8 mouse cellular contexts compared by ENCODE assay signal in the genomic region with DNA sequence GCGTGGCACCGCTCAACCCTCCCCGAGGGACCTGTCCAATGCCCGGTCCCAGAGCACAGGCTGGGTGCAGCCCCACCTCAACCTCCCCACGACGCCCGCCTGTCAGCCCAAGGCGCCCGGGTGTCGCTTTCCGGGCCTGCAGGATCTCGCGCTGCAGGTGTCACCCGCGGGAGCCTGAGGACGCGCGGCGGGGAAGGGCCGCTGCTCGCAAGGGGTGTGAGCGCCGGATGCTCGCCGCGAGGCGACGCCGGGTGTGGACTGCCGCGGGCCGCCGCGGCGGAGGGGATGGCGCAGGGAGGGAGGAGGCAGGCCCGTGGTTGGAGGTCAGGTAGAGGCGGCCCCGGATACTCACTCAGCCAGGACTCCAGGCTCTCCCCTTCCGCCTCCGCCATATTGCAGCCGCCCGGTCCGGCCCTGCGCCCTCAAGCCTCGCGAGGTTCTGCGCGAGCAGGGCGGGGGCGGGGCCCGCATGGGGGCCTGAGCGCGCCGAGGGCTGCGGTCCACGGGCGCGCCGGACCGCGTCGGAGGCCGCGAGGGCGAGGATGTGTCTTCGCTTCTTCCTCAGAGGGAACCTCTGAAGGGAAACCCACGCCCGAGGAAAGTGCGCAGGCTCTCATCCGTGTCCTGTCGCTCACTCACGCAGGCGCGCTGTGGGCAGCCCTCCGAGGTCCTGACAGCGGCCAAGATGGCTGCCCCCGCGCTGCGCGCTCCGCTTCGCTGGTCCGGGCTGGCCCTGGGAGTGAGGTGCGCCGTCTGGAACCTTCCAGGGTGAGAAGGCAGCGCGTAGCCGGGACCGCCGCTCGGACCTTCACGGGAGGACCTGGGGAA. TPM values are rescaled to one million over a fixed set of nuclear protein-coding genes. Genes with fewer than 3 reads are reported as not detected.
DNase-seq lines count a peak whose midpoint lies in the region; ATAC-seq and TF ChIP-seq lines count a peak whose summit lies in the region.

Gene Mrps7 (plus strand): TSS at position 450 of the 828 bp plus-strand sequence.
Gene Gga3 (minus strand): TSS at position 576 of the 828 bp plus-strand sequence.

- H3K9ac ChIP-seq in hindbrain, postnatal 0 days (replicated peaks; ENCODE audit: low read length) = peak within 1 kb of the TSS; percentile 91

- H3K4me3 ChIP-seq in gastrocnemius, adult 2 months = peak within 1 kb of the TSS; percentile 73
- H3K4me3 ChIP-seq in hindbrain, postnatal 0 days (ENCODE audit: low read length) = peak within 1 kb of the TSS; percentile 99
- H3K4me3 ChIP-seq in left cerebral cortex, adult 2 months = peak within 1 kb of the TSS; percentile 99

- no peak for TF ChIP-seq CTCF in gastrocnemius, adult 2 months (IDR thresholded peaks at IDR 0.05)
- TF ChIP-seq CTCF in hindbrain, postnatal 0 days (IDR thresholded peaks at IDR 0.05; ENCODE audit: low read depth) = no peak
- no peak for TF ChIP-seq CTCF in left cerebral cortex, adult 2 months (IDR thresholded peaks at IDR 0.05)

- H3K36me3 ChIP-seq in hindbrain, postnatal 0 days (ENCODE audit: insufficient read depth, low read length) = peaks cover 29% of the 10 kb centered on the region; the same call in 1 of the 2 replicates

- H3K9me3 ChIP-seq in hindbrain, postnatal 0 days (ENCODE audit: low read length) = no peaks in the 10 kb centered on the region

- intact Hi-C loops in gastrocnemius, adult 2 months (cut with DNase I) = loop anchor here (10.0 kb wide), 1 partner anchor 189 kb away; the partner anchor contains the start of gene Atp5h
- intact Hi-C loops in left cerebral cortex, adult 2 months (cut with DNase I) = loop anchor here (5.0 kb wide), 1 partner anchor 121 kb away; no protein-coding TSS in a partner anchor

- peak; percentile 96 for ATAC-seq in hindbrain, postnatal 0 days
- ATAC-seq in megakaryocyte, adult 5-6 weeks (ENCODE audit: poor library complexity, severe bottlenecking) = peak; percentile 91

- under 1% methylated on average over 70 of the region's 93 CpGs for WGBS in hindbrain, postnatal 0 days

- H3K27ac ChIP-seq in gastrocnemius, adult 2 months = peak within 1 kb of the TSS; percentile 97
- H3K27ac ChIP-seq in hindbrain, postnatal 0 days = peak within 1 kb of the TSS; percentile 95
- H3K27ac ChIP-seq in left cerebral cortex, adult 2 months = peak within 1 kb of the TSS; percentile 99

- H3K27me3 ChIP-seq in hindbrain, postnatal 0 days (ENCODE audit: insufficient read depth, low read length) = no peaks in the 10 kb centered on the region

- H3K4me2 ChIP-seq in hindbrain, postnatal 0 days (ENCODE audit: low read depth, low read length) = peak within 1 kb of the TSS; percentile 96

- peak; percentile 82 for DNase-seq in WW6 (ENCODE audit: low read depth, low spot score)
- peak; percentile 74 to 90 for DNase-seq in cerebellum, postnatal 4 days (ENCODE audit: low spot score in 2 of 2)
- peak; percentile 96 for DNase-seq in gastrocnemius, adult 2 months
- peak; percentile 95 for DNase-seq in hindbrain, postnatal 0 days (ENCODE audit: low spot score)
- DNase-seq in left cerebral cortex, adult 2 months (ENCODE audit: extremely low spot score in 1 of 2, low spot score in 2 of 2) = peak; percentile 87 to 88
- peak; percentile 81 to 87 for DNase-seq in right cerebral cortex, adult 2 months (ENCODE audit: low spot score in 2 of 2)
- DNase-seq in urinary bladder, postnatal 14 days (ENCODE audit: low spot score) = peak; percentile 92

- peaks cover 17% of the 10 kb centered on the region for H3K4me1 ChIP-seq in hindbrain, postnatal 0 days (ENCODE audit: insufficient read depth, low read length)

RNA-seq across cellular contexts. Expression of gene Mrps7, which starts in this region (rescaled TPM):
- 10 to 100 TPM; 66.8 to 88.5 TPM for total RNA-seq in gastrocnemius, adult 2 months (2021)
- total RNA-seq in hindbrain, postnatal 0 days (2014; rRNA removed) = 33.6 and 45.9 TPM in 2 replicates
- 78.8 and 86.7 TPM in 2 replicates for polyA plus RNA-seq in hindbrain, postnatal 0 days (2015; fragmentation: Nextera tagmentation; extraction: Ambion mirVana)
- total RNA-seq in left cerebral cortex, adult 2 months (2021) = 10 to 100 TPM; 51.5 to 51.7 TPM
- total RNA-seq in megakaryocyte, adult 5-6 weeks (2015) = 29.0 and 30.2 TPM in 2 replicates
- total RNA-seq in megakaryocyte, adult 5-6 weeks (2017) = 11.7 and 29.8 TPM in 2 replicates

RNA-seq across cellular contexts. Expression of gene Gga3, which starts in this region (rescaled TPM):
- 10 to 100 TPM; 18.8 to 20.7 TPM for total RNA-seq in gastrocnemius, adult 2 months (2021)
- 35.3 and 38.2 TPM in 2 replicates for total RNA-seq in hindbrain, postnatal 0 days (2014; rRNA removed)
- polyA plus RNA-seq in hindbrain, postnatal 0 days (2015; fragmentation: Nextera tagmentation; extraction: Ambion mirVana) = 16.1 and 16.9 TPM in 2 replicates
- total RNA-seq in left cerebral cortex, adult 2 months (2021) = 10 to 100 TPM; 83.9 to 95.1 TPM
- 30.8 and 34.0 TPM in 2 replicates for total RNA-seq in megakaryocyte, adult 5-6 weeks (2015)
- 24.0 and 34.2 TPM in 2 replicates for total RNA-seq in megakaryocyte, adult 5-6 weeks (2017)

Comparison
In these comparisons a context has a peak if more than half of its experiments do, and no peak if none do; other contexts are left out.
1. Peak in every context shown above with its lines: DNase-seq, ATAC-seq, H3K4me3 ChIP-seq and H3K27ac ChIP-seq.